Mouse (Mus musculus) cortical plate, adult 2 months (tissue): Measurements from ENCODE around the gene Gypa.

ENCODE experiments used
- CTCF ChIP-seq: fragments of 200-500 bp; IDR thresholded peaks from 2 replicates; pipeline ENCODE4 v1.5.1; 2011; ENCODE audit warnings: mild to moderate bottlenecking, control low read depth, low read length; ENCODE audit not compliant: insufficient read depth; ENCODE audit errors: extremely low read depth
- POLR2A ChIP-seq: fragments of 200-500 bp; IDR thresholded peaks from 2 replicates; pipeline ENCODE4 v1.6.1; 2011; ENCODE audit warnings: mild to moderate bottlenecking, low read length, control low read depth; ENCODE audit not compliant: insufficient read depth; ENCODE audit errors: extremely low read depth

DNA sequence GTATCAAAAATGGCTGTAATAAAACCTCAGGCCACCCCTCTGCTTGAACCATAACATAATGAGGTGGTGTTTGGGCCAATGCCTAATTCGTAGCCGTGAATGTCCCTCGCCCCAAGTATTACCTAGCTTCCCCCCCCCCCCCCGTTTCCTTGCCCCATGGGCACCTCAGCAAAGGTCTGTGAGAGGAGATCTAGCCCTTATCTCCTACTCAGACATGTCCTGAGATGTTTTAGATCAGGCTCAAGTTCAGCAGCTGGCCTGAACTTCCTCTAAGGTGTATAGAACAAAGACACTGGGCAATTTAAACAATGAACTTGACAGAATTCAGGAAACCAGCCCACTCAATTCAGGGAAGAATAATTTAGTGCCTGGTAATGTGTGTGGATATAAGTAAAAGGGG, 3.7 kb downstream of the Gypa start:
- TF ChIP-seq POLR2A (no peak), CTCF (no peak)
